Mouse (Mus musculus): ENCODE results near the gene AC170998.1.
A peak's percentile ranks its signal among the peaks of the same experiment; 100 is the strongest.
"Not testable (repeated sequence)": the region's sequence is repeated elsewhere in the genome, so short reads cannot be mapped to it uniquely, and the experiment has no call there.

AC170998.1 gene

GRCm38 (mm10) chr17:28756447-28756846 lies 30.6 kb downstream of the AC170998.1 start:
- no peak for DNase-seq (ENCODE audit: low spot score in 2 of 2)

GRCm38 (mm10) chr17:28757470-28757869 lies 31.6 kb downstream of the AC170998.1 start:
- no peak for DNase-seq (ENCODE audit: low spot score in 2 of 2)

GRCm38 (mm10) chr17:28760736-28761312 lies 34.9 kb downstream of the AC170998.1 start:
- no peak for DNase-seq (ENCODE audit: low spot score in 2 of 2)

GRCm38 (mm10) chr17:28761871-28762270 lies 36.0 kb downstream of the AC170998.1 start:
- DNase-seq (ENCODE audit: low spot score in 2 of 2), result peak; percentile 57 to 77

GRCm38 (mm10) chr17:28766203-28766602 lies 40.3 kb downstream of the AC170998.1 start:
- DNase-seq (ENCODE audit: low spot score in 2 of 2), result no peak

GRCm38 (mm10) chr17:28766781-28767515 lies 41.1 kb downstream of the AC170998.1 start:
- no peak for DNase-seq (ENCODE audit: low spot score in 2 of 2)

GRCm38 (mm10) chr17:28769121-28769874 lies 43.4 kb downstream of the AC170998.1 start, which contains the start of gene Mapk13:
Gene Mapk13 (plus strand): TSS chr17:28769297.
- no peak for DNase-seq (ENCODE audit: low spot score in 2 of 2)

- DNase-seq (ENCODE audit: low spot score in 2 of 2), result no peak
Observed at GRCm38 (mm10) chr17:28769875-28770421, 44.1 kb downstream of the AC170998.1 start.

GRCm38 (mm10) chr17:28771289-28771688 lies 45.4 kb downstream of the AC170998.1 start:
- DNase-seq (ENCODE audit: low spot score in 2 of 2), result no peak

- DNase-seq (ENCODE audit: low spot score in 2 of 2), result not testable (repeated sequence)
Observed at GRCm38 (mm10) chr17:28774303-28774702, 48.4 kb downstream of the AC170998.1 start.

GRCm38 (mm10) chr17:28775161-28775560 lies 49.3 kb downstream of the AC170998.1 start:
- no peak for DNase-seq (ENCODE audit: low spot score in 2 of 2)

Measured in spleen, postnatal 14 days (tissue).